Mouse (Mus musculus) T-cell, adult 66 days (primary cell): ENCODE measurements around the gene Xrcc3. TPM values are rescaled to one million over a fixed set of nuclear protein-coding genes. Genes with fewer than 3 reads are reported as not detected.

Experiments used
- total RNA-seq, 2 experiments: library from RNA; stranded (reverse); gene quantifications; 3 replicates in 1 of 2; 4 replicates in 1 of 2; pipeline ENCODE4 v1.2.4; 2023

Xrcc3 gene
- 1 to 10 TPM; 2.0 to 4.2 TPM for total RNA-seq

DNA sequence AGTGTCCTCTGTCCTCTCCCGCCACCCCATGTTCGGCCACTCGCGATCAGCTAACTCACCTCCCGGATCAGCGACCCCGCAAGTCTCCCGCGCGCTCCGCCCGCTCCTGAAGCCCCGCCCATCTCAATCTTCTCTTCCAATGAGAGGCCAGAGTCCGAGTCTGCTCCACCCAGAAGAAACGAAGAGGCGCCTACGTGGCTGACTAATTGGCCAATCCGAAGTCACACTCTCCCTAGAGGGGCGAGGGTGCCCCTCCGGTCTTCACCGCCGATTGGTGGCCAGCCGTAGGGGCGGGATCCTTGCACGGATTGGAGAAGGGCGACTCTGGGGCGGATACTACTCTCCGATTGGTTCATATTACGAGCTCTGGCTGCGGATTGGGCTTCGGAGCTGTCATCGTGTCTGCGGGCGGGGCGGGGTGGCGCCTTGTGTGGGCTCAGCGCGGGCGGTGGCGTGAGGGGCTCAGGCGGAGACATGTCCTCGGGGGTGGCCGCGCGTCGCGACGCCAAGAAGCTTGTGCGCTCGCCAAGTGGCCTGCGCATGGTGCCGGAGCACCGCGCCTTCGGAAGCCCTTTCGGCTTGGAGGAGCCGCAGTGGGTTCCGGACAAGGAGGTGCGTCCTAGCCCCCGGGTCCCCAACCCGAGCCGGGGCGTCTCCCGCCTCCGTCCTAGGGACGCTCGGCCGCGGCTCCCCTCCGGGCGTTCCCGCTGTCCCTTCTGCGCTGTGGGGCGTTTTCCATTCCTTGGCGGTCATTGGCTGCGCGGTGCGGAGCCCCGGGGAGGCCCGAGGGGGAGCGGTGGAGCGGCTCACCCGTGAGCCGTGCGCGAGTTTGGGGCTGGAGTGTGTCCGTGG is at the start of gene Xrcc3, which contains the start of gene Zfyve21:
Gene Xrcc3, minus strand, starts transcription at position 108 of the 852 bp plus-strand sequence.
Gene Zfyve21, plus strand, starts transcription at position 405 of the 852 bp plus-strand sequence.

DNA sequence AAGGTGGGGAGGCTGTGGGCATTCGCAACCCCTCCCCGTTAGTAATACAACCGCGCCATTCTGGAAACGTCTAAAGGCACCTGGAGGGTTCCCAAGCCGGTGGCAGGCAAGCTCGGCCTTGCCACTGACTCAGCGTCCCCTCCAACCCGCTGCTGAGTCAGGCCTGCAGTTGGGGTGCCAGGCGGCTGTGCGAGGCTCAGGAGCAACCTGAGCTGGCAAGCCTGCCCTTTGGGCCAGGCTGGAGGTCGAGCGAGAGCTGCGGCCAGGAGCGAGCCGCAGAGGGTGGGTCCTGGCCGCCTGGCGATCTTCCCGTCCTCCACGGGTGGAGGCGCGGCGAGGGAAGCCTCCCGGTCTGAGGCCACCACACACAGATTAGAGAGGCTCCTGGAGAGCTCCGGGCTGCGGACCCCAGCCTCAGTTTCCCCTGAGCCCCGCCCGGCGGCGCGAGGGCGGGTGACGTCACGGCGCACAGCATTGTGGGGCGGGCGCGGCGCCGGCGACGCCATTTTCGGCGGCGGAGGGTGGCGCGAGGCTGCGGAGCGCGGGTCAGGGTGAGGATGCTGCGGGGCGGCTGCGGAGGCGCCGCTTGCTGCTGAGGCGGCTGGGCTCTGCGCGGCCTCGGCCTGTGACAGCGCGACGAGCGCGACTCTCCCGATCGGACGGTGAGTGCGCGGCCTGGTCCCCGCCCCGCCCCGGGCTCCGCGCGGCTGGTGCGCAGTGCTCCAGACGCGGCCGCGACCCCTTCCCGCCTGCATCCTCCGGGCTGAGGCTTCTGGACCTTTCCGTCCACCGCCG is 55.1 kb downstream of the Xrcc3 start, which contains the start of gene Klc1:
Gene Klc1, plus strand, starts transcription at position 469 of the 795 bp plus-strand sequence.

Other genes starting within 250 kb of the Xrcc3 start
- 10 to 100 TPM; 73.8 to 77.6 TPM for gene Mark3, start 239.3 kb downstream of the Xrcc3 start, total RNA-seq
- 10 to 100 TPM in 1 of 2 experiments, 1 to 10 TPM in 1; 8.9 to 10.7 TPM for gene Ckb, start 141.5 kb downstream of the Xrcc3 start, total RNA-seq
- gene Trmt61a, start 135.8 kb downstream of the Xrcc3 start, total RNA-seq, result 10 to 100 TPM; 19.6 to 20.4 TPM
- gene Bag5, start 100.6 kb downstream of the Xrcc3 start, total RNA-seq, result 10 to 100 TPM; 28.0 to 32.6 TPM
- 10 to 100 TPM; 21.6 to 27.0 TPM for gene Apopt1, start 100.6 kb downstream of the Xrcc3 start, total RNA-seq
- gene Klc1, start 55.0 kb downstream of the Xrcc3 start, total RNA-seq, result 10 to 100 TPM; 86.7 to 87.2 TPM
- 1 to 10 TPM; 1.8 to 2.8 TPM for gene Zfyve21, start 297 bp upstream of the Xrcc3 start, total RNA-seq
- 10 to 100 TPM; 56.7 to 58.9 TPM for gene Ppp1r13b, start 94.2 kb upstream of the Xrcc3 start, total RNA-seq
- 100 to 1,000 TPM; 206 to 238 TPM for gene Atp5mpl, start 153.1 kb upstream of the Xrcc3 start, total RNA-seq
- under 1 TPM in 1 of 2 experiments, not detected in 1; 0.18 TPM for gene Tdrd9, start 157.7 kb upstream of the Xrcc3 start, total RNA-seq
- gene Rd3l, start 167.4 kb upstream of the Xrcc3 start, total RNA-seq, result not detected